Mouse (Mus musculus): Measurements from ENCODE around the gene Gm42715. TPM values are rescaled to one million over a fixed set of nuclear protein-coding genes. Genes with fewer than 3 reads are reported as not detected.
"Not testable (repeated sequence)": the region's sequence is repeated elsewhere in the genome, so short reads cannot be mapped to it uniquely, and the experiment has no call there.

The Gm42715 gene
- polyA plus RNA-seq, 1 experiment from 2014 or later: 6.4 TPM

GRCm38 (mm10) chr7:127477687-127478634 lies 41.4 kb upstream of the Gm42715 start:
- Histone ChIP-seq H3K4me1 (replicated peaks; ENCODE audit: control insufficient read depth, insufficient read depth) (no peaks in the 10 kb centered on the region), H3K4me3 (ENCODE audit: low read depth, low read length) (peak overlapping the region; percentile 93), H3K4me2 (replicated peaks; ENCODE audit: low read depth) (peak overlapping the region; percentile 84), H3K27me3 (ENCODE audit: control insufficient read depth, insufficient read depth, low read length) (no peaks in the 10 kb centered on the region), H3K27ac (replicated peaks) (peak overlapping the region; percentile 99), H3K9ac (ENCODE audit: low read length) (peak overlapping the region; percentile 97), H3K9me3 (ENCODE audit: control insufficient read depth, low read length) (no peaks in the 10 kb centered on the region), H3K36me3 (ENCODE audit: control insufficient read depth, insufficient read depth, low read length) (peaks cover 23% of the 10 kb centered on the region)
- TF ChIP-seq CTCF (IDR thresholded peaks at IDR 0.05; ENCODE audit: low read depth): peak; percentile 51
- no peak for TF ChIP-seq EP300 (optimal IDR thresholded peaks at IDR 0.05)
- DNase-seq (ENCODE audit: low spot score): peak; percentile 100
- ATAC-seq (ENCODE audit: low FRiP score, low TSS enrichment): peak; percentile 95
- under 1% methylated on average over 50 of the region's 50 CpGs for WGBS

GRCm38 (mm10) chr7:127478635-127479317 lies 40.6 kb upstream of the Gm42715 start, which contains the start of gene Fbrs:
Gene Fbrs (plus strand): TSS chr7:127479199.
- peak within 1 kb of the TSS; percentile 84 for H3K4me2 ChIP-seq (replicated peaks; ENCODE audit: low read depth)
- WGBS: under 1% methylated on average over 55 of the region's 62 CpGs
- H3K4me3 ChIP-seq (ENCODE audit: low read depth, low read length): peak within 1 kb of the TSS; percentile 93
- H3K9ac ChIP-seq (ENCODE audit: low read length): peak within 1 kb of the TSS; percentile 97
- peak; percentile 25; the same call in 1 of the 2 replicates for TF ChIP-seq CTCF (IDR thresholded peaks at IDR 0.05; ENCODE audit: low read depth)
- TF ChIP-seq EP300 (optimal IDR thresholded peaks at IDR 0.05): peak; percentile 95
- DNase-seq (ENCODE audit: low spot score) (peak; percentile 90), ATAC-seq (ENCODE audit: low FRiP score, low TSS enrichment) (peak; percentile 68)
- peak within 1 kb of the TSS; percentile 99 for H3K27ac ChIP-seq (replicated peaks)
- H3K9me3 ChIP-seq (ENCODE audit: control insufficient read depth, low read length): no peaks in the 10 kb centered on the region
- H3K4me1 ChIP-seq (replicated peaks; ENCODE audit: control insufficient read depth, insufficient read depth): no peaks in the 10 kb centered on the region
- H3K36me3 ChIP-seq (ENCODE audit: control insufficient read depth, insufficient read depth, low read length): peaks cover 23% of the 10 kb centered on the region
- no peaks in the 10 kb centered on the region for H3K27me3 ChIP-seq (ENCODE audit: control insufficient read depth, insufficient read depth, low read length)

- H3K36me3 ChIP-seq (ENCODE audit: control insufficient read depth, insufficient read depth, low read length): peaks cover 18% of the 10 kb centered on the region
- TF ChIP-seq EP300 (optimal IDR thresholded peaks at IDR 0.05): no peak
- peak overlapping the region; percentile 93 for H3K4me3 ChIP-seq (ENCODE audit: low read depth, low read length)
Observed at GRCm38 (mm10) chr7:127479318-127480225, 39.8 kb upstream of the Gm42715 start.

GRCm38 (mm10) chr7:127480321-127480720 lies 39.1 kb upstream of the Gm42715 start:
- 45% methylated on average over 2 of the region's 2 CpGs for WGBS
- H3K27me3 ChIP-seq (ENCODE audit: control insufficient read depth, insufficient read depth, low read length): no peaks in the 10 kb centered on the region
- no peaks in the 10 kb centered on the region for H3K9me3 ChIP-seq (ENCODE audit: control insufficient read depth, low read length)
- peaks cover 18% of the 10 kb centered on the region for H3K36me3 ChIP-seq (ENCODE audit: control insufficient read depth, insufficient read depth, low read length)
- peak overlapping the region; percentile 97 for H3K9ac ChIP-seq (ENCODE audit: low read length)
- ATAC-seq (ENCODE audit: low FRiP score, low TSS enrichment) (no peak), DNase-seq (ENCODE audit: low spot score) (no peak)
- peak overlapping the region; percentile 84 for H3K4me2 ChIP-seq (replicated peaks; ENCODE audit: low read depth)
- peak overlapping the region; percentile 93 for H3K4me3 ChIP-seq (ENCODE audit: low read depth, low read length)
- no peak for TF ChIP-seq EP300 (optimal IDR thresholded peaks at IDR 0.05)
- TF ChIP-seq CTCF (IDR thresholded peaks at IDR 0.05; ENCODE audit: low read depth): no peak
- H3K4me1 ChIP-seq (replicated peaks; ENCODE audit: control insufficient read depth, insufficient read depth): no peaks in the 10 kb centered on the region
- H3K27ac ChIP-seq (replicated peaks): no peak overlapping the region

More at GRCm38 (mm10) chr7:127479318-127480225, 39.8 kb upstream of the Gm42715 start:
- Histone ChIP-seq H3K27ac (replicated peaks) (peak overlapping the region; percentile 99), H3K27me3 (ENCODE audit: control insufficient read depth, insufficient read depth, low read length) (no peaks in the 10 kb centered on the region), H3K4me2 (replicated peaks; ENCODE audit: low read depth) (peak overlapping the region; percentile 84), H3K4me1 (replicated peaks; ENCODE audit: control insufficient read depth, insufficient read depth) (no peaks in the 10 kb centered on the region), H3K9me3 (ENCODE audit: control insufficient read depth, low read length) (no peaks in the 10 kb centered on the region), H3K9ac (ENCODE audit: low read length) (peak overlapping the region; percentile 97)
- DNase-seq (ENCODE audit: low spot score) (no peak), ATAC-seq (ENCODE audit: low FRiP score, low TSS enrichment) (no peak)
- WGBS: 4% methylated on average over 35 of the region's 48 CpGs

- no peak overlapping the region for H3K4me3 ChIP-seq (ENCODE audit: low read depth, low read length)
- H3K27ac ChIP-seq (replicated peaks): no peak overlapping the region
- 84% methylated on average over 5 of the region's 5 CpGs for WGBS
- H3K4me2 ChIP-seq (replicated peaks; ENCODE audit: low read depth): no peak overlapping the region
- no peaks in the 10 kb centered on the region for H3K27me3 ChIP-seq (ENCODE audit: control insufficient read depth, insufficient read depth, low read length)
- DNase-seq (ENCODE audit: low spot score) (no peak), ATAC-seq (ENCODE audit: low FRiP score, low TSS enrichment) (no peak)
- TF ChIP-seq EP300 (optimal IDR thresholded peaks at IDR 0.05): no peak
- TF ChIP-seq CTCF (IDR thresholded peaks at IDR 0.05; ENCODE audit: low read depth): no peak
- H3K9ac ChIP-seq (ENCODE audit: low read length): no peak overlapping the region
- peaks cover 44% of the 10 kb centered on the region for H3K36me3 ChIP-seq (ENCODE audit: control insufficient read depth, insufficient read depth, low read length)
- H3K4me1 ChIP-seq (replicated peaks; ENCODE audit: control insufficient read depth, insufficient read depth): no peaks in the 10 kb centered on the region
- H3K9me3 ChIP-seq (ENCODE audit: control insufficient read depth, low read length): no peaks in the 10 kb centered on the region
Observed at GRCm38 (mm10) chr7:127485416-127485815, 34.0 kb upstream of the Gm42715 start.

- WGBS: 82% methylated on average over 4 of the region's 5 CpGs
- not testable (repeated sequence) for H3K9ac ChIP-seq (ENCODE audit: low read length); H3K4me2 ChIP-seq (replicated peaks; ENCODE audit: low read depth); ATAC-seq (ENCODE audit: low FRiP score, low TSS enrichment); H3K27me3 ChIP-seq (ENCODE audit: control insufficient read depth, insufficient read depth, low read length); DNase-seq (ENCODE audit: low spot score); H3K9me3 ChIP-seq (ENCODE audit: control insufficient read depth, low read length); H3K4me3 ChIP-seq (ENCODE audit: low read depth, low read length); H3K4me1 ChIP-seq (replicated peaks; ENCODE audit: control insufficient read depth, insufficient read depth); H3K27ac ChIP-seq (replicated peaks)
- peaks cover 46% of the 10 kb centered on the region for H3K36me3 ChIP-seq (ENCODE audit: control insufficient read depth, insufficient read depth, low read length)
Observed at GRCm38 (mm10) chr7:127488364-127488763, 31.0 kb upstream of the Gm42715 start.

Measured in stomach, postnatal 0 days (tissue).